Mouse (Mus musculus) brain, embryonic 14.5 days (tissue): Measurements from ENCODE around the gene Clca3a2.

Source experiments
- CTCF ChIP-seq: fragments of 200-500 bp; IDR thresholded peaks from 2 replicates; pipeline ENCODE4 v1.5.1; 2012; ENCODE audit warnings: inconsistent platforms, mild to moderate bottlenecking, moderate library complexity, borderline replicate concordance; ENCODE audit not compliant: insufficient read depth, insufficient read length; ENCODE audit errors: extremely low read depth
- POLR2A ChIP-seq: fragments of 200-500 bp; IDR thresholded peaks from 2 replicates; pipeline ENCODE4 v1.6.1; 2012; ENCODE audit warnings: mild to moderate bottlenecking, inconsistent platforms, borderline replicate concordance; ENCODE audit not compliant: poor library complexity, insufficient read depth, insufficient read length, severe bottlenecking; ENCODE audit errors: extremely low read depth

DNA sequence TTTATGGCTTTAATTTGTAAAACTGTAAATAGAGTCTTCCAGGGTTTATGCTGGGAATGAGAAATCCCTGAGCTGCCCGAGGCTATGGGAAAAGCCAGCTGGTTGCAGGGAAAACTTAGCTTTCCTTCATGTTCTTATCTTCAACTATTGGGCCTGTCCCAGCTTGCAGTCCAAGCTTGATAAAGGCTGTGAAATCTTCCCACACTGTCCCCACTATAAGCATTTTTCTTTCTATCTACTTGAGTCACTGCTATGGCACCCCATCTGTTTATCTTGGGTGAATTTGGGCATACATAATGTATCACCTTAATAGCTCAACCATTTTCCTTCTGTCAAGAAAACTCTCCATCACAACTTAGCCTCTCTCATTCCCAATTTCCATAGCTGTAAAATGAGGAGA lies 1.3 kb upstream of the Clca3a2 start:
- TF ChIP-seq CTCF: no peak
- no peak for TF ChIP-seq POLR2A
